Mouse (Mus musculus): Measurements from ENCODE around the gene Myo18b. TPM values are rescaled to one million over a fixed set of nuclear protein-coding genes. Genes with fewer than 3 reads are reported as not detected.

The Myo18b gene
- polyA plus RNA-seq, 1 experiment, result 2.0 TPM

- no peak for DNase-seq (ENCODE audit: low read depth)
Observed at GRCm38 (mm10) chr5:112747306-112747930, 148.7 kb downstream of the Myo18b start.

DNA sequence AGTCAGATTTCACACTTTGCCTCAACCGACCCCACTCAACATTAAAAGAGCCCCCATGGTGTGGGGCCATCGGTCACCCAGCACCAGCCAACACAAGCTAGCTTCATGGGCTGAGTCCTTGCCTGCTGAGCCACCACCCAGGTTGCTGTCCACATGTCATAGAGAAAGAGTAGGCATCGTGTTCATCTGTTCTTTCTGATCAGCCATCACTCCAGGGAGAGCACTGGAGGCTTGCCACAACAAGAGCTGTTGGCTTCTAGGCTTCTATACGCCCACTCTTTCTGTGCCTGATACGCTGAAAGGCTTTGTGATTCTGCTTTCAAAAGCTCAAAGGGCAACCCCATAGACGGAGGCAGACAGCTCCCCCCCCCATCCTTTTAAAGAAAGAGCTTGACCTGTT, 151.0 kb downstream of the Myo18b start:
- no peak for DNase-seq (ENCODE audit: low read depth)

GRCm38 (mm10) chr5:112744571-112744970, 151.6 kb downstream of the Myo18b start:
- no peak for DNase-seq (ENCODE audit: low read depth)

- DNase-seq (ENCODE audit: low read depth), result no peak
Observed at GRCm38 (mm10) chr5:112743121-112743520, 153.0 kb downstream of the Myo18b start.

DNA sequence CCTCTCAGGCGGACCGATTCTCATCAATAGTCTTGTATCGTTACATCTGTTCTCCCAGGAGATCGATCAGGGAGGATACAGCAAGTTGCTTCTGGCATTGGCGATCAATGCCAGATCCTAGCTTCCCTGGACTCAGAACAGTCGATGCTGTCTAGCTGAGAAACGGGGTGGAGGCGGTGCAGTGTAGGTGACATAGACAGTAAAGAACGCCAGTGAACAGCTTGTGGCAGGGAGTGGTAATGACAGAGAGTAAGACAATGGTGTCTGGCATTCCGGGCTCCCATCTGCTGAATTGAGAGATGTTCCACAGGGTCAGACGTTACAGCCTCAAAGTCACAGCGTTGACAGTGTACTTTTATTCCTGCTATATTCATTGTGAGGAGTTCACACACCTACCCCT, 155.5 kb downstream of the Myo18b start:
- DNase-seq (ENCODE audit: low read depth), result no peak

- no peak for DNase-seq (ENCODE audit: low read depth)
Observed at GRCm38 (mm10) chr5:112735040-112735439, 161.1 kb downstream of the Myo18b start.

DNA sequence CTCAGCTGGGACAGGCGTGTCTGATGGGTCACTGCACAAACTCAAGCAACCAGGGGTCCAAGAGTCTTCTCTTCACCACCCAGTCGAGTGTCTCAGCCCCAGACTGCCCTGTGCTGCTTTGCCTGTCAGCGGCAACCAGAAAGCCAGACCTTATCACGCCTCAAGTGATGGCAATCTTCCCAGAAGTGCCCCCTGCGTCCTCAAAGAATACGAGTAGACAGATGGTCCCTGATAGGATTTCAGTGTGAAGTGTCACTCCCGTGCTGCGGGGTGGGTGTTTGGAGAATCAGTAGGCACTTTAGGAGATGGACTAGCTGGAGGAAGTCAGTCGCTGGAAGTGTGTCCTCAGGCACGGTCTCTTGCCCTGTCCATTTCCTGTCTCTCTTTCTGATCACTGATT, 165.6 kb downstream of the Myo18b start:
- DNase-seq (ENCODE audit: low read depth), result no peak

DNA sequence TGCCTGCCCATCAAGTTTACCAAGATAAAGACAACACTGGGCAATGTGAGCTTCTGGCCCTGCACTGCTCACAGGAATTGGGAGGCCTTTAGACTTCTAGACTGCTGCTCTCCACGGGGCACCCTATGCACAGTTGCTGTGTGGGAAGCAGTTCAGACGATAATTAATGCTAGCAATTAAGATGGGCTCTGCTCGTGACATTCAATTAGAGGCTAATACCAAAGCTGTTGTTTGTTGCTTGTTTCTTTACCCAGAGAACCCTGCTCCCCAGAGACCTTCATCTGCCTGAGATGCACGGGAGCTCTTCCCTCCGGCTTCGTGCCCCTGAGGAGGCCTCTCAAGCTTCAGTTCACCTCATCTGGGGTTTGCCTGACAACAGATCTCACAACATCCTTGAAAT, 167.7 kb downstream of the Myo18b start:
- DNase-seq (ENCODE audit: low read depth), result no peak

DNA sequence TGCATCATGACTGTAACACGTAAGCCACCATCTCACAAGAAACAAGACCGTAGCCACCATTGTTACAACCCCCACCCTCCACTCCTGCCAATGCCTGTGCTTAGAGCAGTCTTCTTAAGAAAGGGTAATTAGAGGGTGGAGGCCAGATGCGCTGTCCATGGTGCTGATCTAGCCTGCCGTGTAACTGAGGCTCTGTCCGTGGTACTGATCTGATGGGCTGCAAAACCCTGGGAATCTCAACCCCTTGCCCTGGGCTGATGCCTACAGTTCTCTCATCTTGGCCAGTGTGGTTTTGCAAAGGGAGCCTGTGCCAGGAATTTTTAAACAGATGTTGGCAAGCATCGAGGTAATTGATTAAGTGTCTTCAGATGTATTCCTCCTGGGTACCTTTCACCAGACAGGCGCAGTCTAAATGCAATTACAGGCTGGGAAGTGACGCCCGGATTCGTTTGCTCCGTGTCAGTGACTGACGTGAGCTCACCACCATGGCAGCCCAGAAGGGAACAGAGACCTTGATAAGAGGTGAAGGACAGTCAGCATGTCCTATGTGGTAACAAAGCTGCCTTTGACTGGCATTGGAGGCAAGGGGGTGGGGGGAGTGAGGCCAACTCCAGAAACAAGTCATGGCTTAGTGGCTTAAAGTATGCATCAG, 177.4 kb downstream of the Myo18b start:
- peak; percentile 1 for DNase-seq (ENCODE audit: low read depth)

DNA sequence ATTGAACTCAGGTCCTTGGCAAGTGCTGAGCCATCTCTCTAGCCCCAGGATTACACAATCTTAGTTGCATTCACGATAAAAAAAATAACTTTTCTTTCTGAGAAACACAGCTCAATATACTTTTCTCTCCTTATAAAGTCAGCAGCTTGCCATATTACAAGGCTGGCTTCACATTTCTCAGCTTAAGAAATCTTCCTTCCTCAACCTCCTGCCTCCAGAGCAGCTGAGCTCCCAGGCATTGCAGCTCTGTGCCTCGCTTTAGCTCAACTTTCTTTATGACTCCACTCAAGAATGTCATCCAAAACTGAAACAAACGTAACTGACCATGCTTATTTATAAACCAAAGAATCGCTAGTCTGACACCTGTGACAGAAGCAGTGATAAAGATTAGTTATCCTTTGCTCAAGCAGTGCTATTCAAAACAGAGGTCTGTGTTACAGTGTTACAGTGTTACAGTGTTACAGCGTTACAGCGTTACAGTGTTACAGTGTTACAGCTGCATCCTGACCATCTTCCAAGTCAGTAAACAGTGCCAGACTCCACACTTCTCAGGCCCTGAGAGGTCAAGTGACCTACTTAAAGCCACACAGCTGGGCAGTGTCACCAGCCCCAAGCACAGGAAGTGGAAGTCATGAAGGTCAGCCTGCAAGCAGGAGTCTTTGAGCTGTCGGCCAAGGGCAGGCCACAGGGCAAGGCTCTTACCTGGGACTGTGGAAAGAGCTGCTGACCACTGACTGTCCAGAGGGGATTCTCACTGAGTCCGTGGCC, 181.3 kb downstream of the Myo18b start:
- no peak for DNase-seq (ENCODE audit: low read depth)

DNA sequence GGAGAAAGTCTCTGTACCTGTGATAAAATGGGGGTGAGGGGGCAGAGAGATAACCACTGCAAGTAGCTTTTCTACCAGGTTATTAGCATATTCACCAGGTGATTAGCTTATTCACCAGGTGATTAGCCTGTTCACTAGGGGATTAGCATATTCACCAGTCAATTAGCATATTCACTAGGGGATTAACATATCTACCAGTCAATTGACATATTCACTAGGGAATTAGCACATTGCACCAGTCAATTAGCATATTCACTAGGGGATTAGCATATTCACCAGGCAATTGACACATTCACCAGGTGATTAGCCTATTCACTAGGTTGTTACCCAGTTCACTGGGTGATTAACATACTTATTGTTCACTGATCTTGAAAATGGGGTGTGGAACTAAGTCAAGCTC, 186.3 kb downstream of the Myo18b start:
- DNase-seq (ENCODE audit: low read depth), result no peak

- no peak for DNase-seq (ENCODE audit: low read depth)
Observed at GRCm38 (mm10) chr5:112708441-112708840, 187.7 kb downstream of the Myo18b start.

GRCm38 (mm10) chr5:112707478-112707877, 188.7 kb downstream of the Myo18b start:
- DNase-seq (ENCODE audit: low read depth), result no peak

DNA sequence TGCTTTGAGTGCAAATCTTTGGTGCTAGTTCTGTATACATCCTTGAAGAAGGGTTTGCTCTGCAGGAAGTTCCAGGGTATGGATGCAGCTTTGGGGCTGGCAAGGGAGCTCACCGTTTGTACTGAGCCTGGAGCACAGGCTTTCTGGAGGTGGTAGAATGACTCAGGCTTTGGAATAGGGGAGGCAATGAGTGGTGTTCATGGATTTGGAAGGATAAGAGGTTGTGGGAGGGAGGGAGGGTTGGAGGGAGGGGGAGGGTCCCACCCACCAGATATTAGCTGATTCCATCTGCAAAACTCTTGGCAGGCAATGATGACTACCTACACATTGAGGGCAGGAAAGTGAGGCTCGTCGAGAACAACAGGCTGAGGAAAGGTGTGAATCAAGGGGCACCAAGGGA, 195.4 kb downstream of the Myo18b start:
- no peak for DNase-seq (ENCODE audit: low read depth)

DNA sequence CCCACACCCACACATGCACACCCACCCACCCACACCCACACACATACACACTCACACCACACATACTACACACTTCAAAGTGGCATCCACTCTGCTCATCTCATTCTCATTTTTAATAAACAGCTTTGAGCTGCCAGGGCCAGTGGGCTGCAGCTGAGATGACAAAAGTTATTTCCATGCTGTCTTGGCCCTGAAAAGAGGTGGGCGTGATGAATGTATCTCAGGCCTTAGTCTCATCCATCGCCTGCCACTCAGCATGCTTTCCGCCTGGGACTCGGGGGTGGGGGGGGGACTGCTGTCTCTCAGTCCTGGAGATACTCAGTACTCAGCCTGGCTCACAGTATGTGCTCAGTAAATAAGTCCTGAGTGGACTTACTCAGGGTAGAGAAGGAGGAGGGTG, 199.5 kb downstream of the Myo18b start:
- no peak for DNase-seq (ENCODE audit: low read depth)

GRCm38 (mm10) chr5:112695254-112695711, 200.9 kb downstream of the Myo18b start:
- no peak for DNase-seq (ENCODE audit: low read depth)

GRCm38 (mm10) chr5:112693286-112693849, 202.8 kb downstream of the Myo18b start:
- DNase-seq (ENCODE audit: low read depth), result no peak

GRCm38 (mm10) chr5:112687100-112687818, 208.9 kb downstream of the Myo18b start:
- no peak for DNase-seq (ENCODE audit: low read depth)

GRCm38 (mm10) chr5:112686309-112687099, 209.7 kb downstream of the Myo18b start:
- no peak for DNase-seq (ENCODE audit: low read depth)

DNA sequence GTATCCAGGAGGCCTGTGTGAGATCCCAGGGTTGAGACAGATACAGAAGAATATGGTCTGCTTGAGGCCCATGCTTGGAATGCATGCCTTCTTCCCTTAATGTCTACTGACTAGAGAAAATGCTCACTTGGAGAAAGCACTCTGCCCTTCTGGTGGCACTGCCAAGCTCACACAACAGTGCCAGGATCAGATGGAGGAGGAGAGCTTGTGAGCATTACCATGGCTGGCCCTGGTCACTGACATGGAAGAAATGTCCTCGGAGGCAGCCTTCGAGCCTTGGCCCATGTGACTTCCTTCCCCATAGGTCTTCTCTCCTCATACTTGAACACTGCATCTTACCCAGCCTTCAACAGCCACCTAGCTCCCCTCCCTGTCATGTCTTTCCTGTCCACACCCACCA, 216.9 kb downstream of the Myo18b start:
- no peak for DNase-seq (ENCODE audit: low read depth)

GRCm38 (mm10) chr5:112678153-112678552, 218.0 kb downstream of the Myo18b start:
- DNase-seq (ENCODE audit: low read depth), result no peak

All from gonadal fat pad, adult 2 months (tissue).